Mouse (Mus musculus) heart, adult 2 months (tissue): ENCODE measurements at regions not wholly inside any gene's neighbourhood (a gene's known extent, or its start where the extent isn't known, plus 50 kb on each side); places are given as distances from the start of the nearest gene placed in this dataset.

Experiments
- CTCF ChIP-seq: fragments of 200-600 bp; IDR thresholded peaks from 2 replicates; pipeline ENCODE4 v1.8.1; 2022; ENCODE audit warnings: antibody characterized with exemption, mild to moderate bottlenecking, moderate library complexity
- EP300 ChIP-seq: fragments of 200-500 bp; IDR thresholded peaks from 2 replicates; pipeline ENCODE4 v1.6.1; 2011; ENCODE audit warnings: low read depth, low read length, control low read depth; ENCODE audit not compliant: insufficient read depth

DNA sequence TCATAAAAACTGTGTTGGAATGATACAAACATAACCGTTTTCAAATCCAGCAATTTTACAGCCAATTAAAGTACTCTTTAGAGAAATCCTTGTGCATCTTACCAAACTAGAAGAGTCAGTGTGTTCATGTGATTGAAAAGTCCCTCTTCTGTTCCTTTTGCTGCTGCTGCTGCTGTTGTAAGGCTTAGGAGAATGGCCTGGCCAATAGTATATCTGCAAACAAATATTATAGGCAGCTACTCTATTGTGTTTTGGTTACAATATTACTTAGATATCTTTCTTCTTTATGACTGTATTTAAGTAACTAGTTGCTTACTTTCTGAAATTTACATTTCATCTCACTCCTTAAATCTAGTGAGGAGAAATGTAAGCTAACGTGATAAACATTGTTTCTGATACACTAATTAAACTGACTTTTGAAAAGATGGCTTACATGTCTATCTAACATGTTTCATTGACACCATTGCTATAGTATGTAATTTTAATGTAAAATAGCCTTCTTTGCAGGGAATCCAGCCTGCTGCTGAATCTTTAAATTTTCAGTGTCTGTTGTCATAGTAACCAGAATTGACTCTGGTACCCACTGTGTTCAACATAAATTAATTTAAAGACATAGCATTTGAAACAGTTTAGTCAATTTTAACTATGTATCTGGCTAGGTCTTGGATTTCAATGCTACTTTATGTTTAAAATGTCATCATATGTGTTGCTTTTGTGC, 139.7 kb upstream of the Slco6d1 start:
- TF ChIP-seq CTCF (no peak), EP300 (no peak)
